Mouse (Mus musculus) adrenal gland, adult 18-20 months (tissue): ENCODE data around the gene Serpinb1a. TPM values are rescaled to one million over a fixed set of nuclear protein-coding genes. Genes with fewer than 3 reads are reported as not detected.

Experiments used
- DNase-seq, 2 experiments: peaks; one replicate each; pipeline ENCODE4 v3.0.0; 2021 to 2022; ENCODE audit warnings: low spot score in 2 of 2
- total RNA-seq, 2 experiments: library from RNA; stranded (reverse); gene quantifications; 1 replicate in 1 of 2; 2 replicates in 1 of 2; pipeline ENCODE4 v1.2.3; 2021

Gene Serpinb1a
- total RNA-seq, 2 experiments from 2014 or later, result 4.3 to 134 TPM

DNA sequence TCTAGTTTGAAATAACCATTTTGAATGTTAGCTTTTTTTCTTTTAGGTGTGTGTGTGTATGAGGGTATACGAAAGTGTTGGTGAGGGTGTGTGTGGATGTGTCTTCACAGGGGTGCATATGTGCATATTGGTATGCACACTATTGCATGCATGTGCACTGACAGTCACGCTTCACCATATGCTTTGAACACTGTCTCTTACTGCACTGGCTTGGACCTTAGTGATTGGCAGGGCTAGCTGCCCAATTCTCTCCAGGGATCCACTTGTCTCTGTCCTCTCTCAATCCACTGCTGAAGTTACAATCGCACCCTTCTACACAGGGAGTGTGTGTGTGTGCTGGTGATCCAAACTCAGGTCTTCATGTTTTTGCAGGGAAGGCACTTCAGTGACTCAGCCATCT lies 9.6 kb downstream of the Serpinb1a start:
- no peak for DNase-seq

DNA sequence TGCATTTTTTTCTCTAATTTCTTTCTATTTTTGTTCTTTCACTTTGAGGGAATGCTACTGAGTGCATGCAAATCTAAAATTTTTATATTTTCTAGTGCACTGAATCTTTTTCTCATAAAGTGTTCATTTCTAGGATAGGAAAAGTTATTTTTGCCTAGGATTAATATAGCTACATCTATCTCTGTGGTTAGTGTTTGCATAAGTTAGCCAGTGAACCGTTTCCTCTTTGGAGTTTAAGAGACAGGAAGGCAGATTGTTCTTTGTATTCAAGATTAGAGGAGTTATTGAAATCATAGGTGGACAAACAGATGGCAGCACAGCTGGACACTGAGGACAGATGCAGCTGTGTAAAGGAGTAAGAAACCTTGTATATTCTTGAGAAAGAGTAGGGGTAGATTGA lies 11.7 kb downstream of the Serpinb1a start:
- no peak for DNase-seq

DNA sequence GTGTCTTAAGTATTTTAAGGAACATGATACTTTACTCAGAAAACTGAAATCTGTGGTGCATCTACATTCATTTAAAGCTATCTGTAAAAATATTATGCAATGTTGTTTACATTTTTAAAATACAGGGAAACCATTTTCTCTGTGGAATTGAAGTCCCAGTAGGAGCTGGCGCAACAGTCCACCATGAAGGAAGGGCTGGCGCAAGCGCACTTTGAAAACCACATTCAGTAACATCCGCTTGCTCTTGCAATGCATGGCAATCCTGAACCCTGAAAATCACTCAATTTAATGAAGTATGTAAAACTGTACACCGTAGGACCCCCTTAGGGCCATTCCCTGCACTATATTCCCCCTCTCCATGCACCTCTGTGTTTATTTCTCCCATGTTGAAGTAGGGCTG lies 16.5 kb downstream of the Serpinb1a start:
- no peak for DNase-seq

DNA sequence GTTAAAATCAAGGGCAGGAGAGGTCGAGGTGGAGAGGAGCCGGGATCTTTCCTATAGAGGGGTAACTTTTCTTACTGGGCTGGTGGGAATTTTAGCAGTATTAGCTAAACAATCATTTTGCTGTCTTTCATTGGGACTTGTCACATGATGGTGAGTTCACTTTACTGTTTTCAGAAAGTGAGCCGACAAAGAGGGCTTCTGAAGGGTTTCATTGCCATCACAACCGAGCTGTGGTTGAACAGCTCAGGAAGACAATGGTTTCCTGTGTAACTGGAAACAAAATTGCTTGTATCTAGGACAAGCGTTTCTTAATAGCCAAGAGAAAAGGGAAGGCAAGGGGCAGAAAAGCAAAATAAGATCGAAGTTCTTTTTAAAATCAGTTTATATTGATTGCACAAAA lies 17.7 kb downstream of the Serpinb1a start:
- no peak for DNase-seq

DNA sequence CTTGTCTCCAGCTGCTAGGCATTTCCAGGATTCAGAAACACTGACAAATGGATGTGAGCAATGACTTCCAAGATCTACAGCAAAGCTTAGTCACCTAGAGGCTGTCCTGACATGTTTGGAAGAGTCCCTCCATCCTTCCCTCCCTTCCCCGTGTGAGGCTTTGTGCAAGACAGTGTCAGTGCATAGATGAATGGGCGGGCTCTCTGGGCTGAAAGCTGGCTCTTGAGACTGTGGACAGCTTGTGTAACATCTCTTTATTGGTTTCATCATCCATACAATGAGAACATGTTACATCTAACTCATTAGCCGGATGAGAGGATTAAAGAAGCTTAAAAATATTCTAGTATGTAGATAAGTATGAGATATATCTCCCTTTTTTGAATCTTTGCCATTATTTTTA lies 18.2 kb downstream of the Serpinb1a start:
- no peak for DNase-seq

DNA sequence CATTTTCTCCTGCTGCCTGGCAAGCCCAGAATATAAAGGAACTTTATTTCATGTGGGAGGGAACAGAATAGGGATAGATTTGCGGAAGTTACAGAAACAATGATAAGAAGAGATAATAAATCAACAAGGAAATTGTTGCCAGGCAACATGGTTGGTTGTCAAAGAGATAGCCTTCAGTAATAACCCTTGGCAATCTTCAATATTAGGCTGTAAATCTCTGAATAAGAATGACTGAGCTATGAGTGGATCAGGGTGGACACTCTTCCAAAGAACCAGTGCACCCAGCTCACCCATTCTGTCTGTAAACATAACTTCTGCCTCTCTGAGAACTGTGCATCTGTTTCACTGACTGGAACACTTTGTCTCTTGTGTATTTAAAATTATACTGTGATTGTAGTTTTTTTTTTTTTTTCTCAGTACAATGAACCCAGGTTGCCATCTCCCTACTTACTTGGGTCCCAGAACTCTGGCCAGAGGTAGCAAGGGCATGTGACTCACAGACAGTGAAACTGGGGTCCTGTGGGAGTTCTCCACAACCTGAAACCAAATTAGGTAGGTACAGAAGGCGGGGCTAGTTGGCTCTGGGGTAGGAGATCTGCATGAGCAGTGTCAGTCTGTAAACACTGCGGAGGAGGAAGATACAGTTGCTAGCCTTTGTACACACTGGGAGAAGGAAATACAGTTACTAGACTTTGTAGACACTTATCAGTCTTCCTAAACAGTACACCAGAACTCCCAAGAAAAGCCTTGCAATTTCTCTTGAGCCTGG lies 19.3 kb downstream of the Serpinb1a start:
- DNase-seq, result no peak

DNA sequence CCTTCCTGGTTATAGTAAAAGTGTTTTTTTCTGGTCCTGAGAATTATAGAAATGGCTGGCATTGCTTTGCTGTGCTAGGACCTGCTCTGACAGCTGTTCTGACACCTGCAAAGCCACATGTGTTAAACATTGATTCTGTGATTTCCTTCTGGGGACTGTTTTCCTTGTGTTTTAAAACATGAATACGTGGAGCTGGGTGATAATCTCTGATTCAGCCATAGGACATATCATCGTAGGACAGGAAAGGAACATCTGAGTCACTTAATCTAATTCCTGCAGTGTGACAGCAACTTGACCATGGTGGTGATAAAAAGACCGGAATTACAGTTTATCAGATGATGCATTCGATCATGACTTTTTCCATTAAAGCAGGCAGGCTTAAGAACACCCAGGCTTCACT lies 22.1 kb downstream of the Serpinb1a start:
- no peak for DNase-seq

DNA sequence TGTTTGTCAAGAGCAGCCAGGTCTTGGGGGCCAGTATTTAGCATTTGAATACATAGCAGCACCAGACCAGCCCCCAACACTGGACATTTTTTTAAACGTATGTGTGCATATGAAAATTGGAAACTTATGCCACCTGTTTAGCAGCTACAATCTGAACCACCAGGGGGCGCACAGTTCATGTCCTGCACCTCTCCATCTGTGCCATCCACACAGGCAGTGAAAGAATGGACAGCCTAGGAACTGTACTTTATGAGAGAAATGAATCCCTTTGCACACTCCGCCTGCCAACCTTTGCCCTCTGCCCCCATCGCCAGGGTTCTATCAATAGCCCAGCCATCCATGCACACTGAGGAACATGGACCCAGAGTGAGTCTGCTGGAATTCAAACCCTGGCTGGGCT lies 23.0 kb downstream of the Serpinb1a start:
- peak; percentile 67 to 71 for DNase-seq

DNA sequence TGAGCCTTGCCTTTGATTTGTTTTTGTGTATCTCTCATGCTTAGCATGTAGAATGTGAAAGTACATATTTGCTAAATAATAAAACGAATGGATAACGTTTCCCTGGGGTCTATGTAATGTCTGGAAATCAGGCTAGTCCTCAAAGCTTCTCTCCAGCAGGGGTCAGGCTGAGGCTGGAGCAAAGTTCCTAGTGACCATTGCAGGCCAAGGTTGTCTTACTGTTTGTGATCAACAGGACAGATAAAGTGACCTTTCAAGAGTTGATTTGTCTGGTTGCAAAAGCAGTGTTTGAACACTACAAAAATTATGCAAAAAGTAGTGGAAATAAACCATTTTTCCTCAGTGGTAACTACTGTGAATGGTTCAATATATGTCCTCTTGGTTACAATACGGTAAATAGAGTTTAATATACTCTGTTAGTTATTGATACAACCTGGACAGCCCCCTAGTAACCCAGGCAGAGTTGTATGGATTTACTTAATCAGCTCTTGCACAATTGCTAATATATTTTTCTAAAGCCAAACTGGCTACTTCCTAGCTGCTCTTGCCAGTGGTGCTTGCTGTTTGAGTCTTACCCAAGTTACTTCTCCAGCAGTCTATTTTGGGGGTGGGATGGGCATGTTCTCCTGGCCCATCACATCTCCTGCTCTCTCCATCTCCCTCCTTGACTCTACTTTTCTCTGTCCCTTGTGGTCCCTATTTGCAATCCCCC lies 23.7 kb downstream of the Serpinb1a start:
- no peak for DNase-seq

DNA sequence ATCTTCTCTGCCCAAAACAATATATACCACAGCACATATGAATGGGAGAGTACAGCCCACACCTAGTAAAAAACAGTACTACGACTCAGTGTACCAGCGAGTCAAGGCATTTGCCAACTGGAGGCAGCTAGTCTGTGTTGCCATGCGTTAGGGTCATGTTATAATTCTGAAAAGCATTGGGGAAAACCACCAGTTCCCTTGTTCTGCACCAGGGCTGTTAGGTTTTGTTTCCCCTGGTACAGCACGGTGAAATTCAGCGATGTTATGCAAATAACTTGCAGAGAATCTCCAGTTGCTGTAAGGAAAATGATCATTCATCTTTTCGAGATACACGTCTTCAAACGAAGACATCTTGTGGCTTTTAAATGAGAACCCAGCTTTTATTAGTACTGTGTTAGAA lies 25.4 kb downstream of the Serpinb1a start:
- no peak for DNase-seq

DNA sequence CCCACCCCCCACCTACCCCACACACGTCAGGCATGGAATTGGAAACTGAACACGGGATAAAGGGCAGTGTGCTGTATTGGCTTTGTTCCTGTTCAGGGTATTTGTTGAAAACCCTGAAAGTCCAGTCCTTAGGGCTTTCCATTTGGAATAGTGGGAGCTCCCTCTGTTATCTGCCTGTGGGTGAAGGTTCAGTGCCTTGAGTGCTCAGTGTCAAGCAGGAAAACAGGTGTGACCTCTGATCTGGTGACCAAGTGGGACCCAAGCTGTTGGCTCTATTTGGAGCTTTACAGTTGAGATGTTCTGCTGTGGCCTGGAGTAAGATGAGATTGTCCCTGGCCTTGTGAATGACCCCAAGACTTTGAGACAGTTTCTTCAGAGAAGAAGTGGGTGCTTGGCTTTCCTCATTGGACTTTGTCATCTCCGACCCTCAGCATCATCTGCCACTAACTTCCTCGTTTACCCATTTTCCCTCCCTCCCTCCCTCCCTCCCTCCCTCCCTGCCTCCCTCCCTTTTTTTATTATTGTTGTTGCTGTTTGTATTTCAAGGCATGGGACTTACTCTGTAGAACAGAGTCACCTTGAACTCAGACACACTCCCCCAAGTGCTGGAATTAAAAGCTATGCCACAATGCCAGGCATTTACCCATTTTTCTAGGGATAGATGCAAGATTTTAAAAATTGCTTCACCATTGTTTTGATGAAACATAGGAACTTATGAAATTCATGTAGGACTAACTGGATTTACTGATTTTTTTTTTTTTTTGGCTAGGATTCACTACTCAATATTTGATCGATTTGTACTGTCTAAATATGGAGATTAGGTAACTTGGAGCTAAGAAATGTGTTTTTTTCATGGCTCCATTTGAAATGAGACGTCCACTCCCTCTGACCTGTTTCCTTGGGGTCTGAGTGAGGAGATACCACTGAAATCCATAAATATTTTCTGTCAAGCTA lies 26.3 kb downstream of the Serpinb1a start:
- no peak for DNase-seq

DNA sequence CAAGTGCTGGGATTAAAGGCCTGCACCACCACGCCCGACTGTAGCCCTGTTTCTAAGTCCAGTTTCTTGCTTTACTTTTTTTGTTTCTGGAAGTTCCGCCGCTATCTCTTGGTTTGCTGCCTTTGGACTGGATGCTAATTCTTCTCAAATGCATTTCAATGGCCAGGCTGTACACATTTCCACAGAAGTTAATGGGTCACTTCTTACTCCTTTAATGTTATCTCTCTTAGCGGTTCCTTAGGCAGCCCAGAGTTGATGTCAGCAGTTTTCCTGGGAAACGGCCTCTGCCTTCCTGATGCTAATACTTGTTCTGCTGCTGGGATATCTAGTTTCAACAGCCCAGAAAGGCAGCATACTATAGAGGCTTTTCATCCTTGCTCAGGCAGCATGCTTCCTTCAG lies 27.9 kb downstream of the Serpinb1a start:
- no peak for DNase-seq

DNA sequence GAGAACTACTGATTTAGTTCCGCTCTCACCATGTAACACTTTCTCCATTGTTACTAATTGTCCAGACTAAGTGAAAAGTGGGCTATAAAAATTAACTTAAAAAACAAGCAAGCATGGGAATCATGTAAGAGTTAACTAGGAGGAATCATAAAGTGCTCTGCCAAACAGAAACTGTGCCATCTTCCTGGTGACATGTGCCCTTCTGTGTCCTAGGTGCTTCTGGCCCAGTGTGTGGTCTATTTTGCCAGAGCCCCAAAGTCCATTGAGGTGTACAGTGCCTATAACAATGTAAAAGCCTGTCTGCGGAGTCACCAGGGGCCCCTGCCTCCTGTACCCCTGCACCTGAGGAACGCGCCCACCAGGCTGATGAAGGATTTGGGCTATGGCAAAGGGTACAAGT lies 29.3 kb downstream of the Serpinb1a start:
- no peak for DNase-seq

DNA sequence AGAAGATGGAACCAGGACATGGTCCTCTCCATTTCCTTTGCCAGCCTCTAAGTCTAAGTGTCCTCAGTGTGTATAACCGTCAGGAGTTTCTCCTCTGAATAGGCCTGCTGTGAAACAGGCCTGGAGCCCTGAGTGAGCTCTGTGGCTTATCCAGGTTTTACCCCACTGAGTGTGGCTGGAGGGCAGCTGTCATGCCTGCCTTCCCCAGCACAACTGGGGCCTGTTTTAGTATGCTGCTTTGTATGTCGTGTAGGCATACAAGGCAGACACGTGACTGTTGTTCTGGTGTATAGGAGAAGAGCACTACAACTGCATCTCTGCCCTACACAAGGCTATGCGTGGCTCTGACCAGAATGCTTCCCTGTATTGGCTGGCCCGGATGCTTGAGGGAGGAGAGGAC lies 31.1 kb downstream of the Serpinb1a start:
- no peak for DNase-seq

DNA sequence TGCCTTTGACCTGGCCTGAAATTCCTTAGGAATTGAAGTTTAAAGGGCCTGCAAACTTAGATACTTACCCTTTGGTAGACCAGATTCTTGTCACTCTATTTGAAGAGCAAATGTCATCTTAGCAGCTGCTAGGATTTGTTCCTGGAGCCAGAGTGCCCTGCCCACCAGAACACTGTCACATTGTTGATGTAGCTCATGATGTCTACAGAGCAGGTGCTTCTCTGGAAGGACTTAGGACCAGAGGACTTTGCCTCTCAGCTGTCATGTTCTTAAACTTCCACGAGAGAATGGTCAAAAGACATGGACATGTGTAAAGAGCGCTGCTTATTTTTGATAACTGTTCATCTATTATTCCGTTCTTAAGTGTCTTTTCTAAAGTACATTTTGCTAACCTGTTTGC lies 31.7 kb downstream of the Serpinb1a start:
- DNase-seq, result no peak

DNA sequence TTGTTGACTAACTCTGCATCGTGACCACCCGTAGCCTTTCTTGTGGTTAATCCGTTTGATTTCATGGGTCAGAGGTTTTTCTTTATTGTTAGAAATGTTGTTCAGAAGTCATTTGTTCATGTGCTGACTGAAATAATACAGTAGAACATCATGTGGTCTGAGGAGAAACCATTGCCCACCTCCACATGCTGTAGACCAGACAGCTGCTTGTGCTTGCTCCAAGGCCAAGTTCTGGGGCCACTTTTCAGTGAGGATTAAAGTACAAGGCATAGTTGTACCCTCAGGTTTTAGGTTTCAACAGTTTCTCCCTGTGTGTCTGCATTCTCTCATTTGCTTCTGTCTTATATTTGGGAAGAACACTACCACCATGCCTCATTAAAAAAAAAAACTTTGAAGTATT lies 43.4 kb downstream of the Serpinb1a start:
- DNase-seq, result no peak

DNA sequence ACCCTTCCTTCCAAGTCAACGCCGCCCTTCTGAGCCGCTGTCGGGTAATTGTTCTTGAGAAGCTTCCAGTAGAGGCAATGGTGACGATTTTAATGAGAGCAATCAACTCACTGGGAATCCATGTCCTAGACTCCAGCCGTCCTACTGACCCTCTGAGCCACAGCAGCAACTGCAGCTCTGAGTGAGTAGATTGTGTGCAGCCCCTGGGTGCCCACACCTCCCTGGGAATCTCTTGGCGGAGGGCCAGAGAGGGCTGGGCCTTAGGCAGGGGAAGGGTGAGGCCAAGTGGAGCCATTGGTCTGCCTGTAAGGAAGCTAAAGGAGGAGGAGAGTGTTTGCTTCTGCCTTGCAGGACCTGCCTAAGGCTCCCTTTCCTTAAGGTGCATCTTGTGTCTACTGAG lies 44.2 kb downstream of the Serpinb1a start:
- DNase-seq, result no peak

DNA sequence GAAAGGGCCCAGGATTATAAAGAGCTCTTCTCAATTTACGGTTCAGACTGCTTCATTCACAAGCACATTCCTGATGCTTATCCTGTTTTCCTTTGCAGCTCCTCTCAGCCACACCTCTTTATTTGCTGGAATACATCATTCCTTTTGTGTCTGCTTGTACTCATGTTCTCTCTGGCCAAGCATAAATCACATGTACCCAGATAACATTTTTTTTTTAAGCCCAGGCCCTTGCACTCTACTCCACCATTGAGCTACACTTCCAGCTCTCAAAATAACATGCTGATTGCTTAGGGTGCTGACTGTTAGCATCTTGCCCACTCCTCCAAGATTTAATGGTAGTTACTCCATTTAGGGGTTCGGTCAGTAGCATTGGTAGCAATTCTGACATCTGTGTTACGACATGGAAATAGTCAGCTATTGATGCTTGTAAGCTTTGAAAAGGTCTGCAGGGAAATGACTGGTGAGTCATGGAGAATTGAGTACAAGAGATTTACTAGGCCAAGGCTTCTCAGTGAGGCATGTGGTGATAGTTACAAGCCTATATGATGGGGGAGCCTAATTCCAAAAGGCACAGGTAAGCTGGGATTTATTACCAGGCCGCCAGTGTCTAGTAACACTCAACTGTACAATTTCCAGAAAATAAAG lies 47.2 kb downstream of the Serpinb1a start:
- DNase-seq, result peak in 1 of 2 experiments; percentile 30

DNA sequence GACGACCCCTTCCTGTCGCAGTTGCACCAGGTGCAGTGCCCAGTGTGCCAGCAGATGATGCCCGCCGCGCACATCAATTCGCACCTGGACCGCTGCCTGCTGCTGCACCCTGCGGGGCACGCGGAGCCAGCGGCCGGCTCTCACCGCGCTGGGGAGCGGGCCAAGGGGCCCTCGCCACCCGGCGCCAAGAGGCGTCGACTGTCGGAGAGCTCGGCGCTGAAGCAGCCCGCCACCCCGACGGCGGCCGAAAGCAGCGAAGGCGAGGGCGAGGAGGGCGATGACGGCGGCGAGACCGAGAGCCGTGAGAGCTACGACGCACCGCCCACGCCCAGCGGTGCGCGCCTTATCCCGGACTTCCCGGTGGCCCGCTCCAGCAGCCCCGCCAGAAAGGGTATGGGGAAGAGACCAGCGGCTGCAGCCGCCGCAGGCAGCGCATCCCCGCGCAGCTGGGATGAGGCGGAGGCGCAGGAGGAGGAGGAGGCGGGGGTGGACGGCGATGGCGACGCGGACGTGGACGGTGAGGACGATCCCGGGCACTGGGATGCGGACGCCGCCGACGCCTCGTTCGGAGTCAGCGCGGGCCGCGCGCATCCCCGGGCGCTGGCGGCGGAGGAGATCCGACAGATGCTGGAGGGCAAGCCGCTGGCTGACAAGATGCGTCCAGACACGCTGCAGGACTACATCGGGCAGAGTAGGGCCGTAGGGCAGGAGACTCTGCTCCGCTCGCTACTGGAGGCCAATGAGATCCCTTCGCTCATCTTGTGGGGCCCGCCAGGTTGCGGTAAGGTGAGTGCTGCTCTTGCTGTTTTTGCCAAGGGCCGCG lies 48.5 kb downstream of the Serpinb1a start, which contains the start of gene D930007J09Rik:
Gene D930007J09Rik, minus strand, starts transcription at position 591 of the 823 bp plus-strand sequence.
- peak; percentile 57 to 60 for DNase-seq

DNA sequence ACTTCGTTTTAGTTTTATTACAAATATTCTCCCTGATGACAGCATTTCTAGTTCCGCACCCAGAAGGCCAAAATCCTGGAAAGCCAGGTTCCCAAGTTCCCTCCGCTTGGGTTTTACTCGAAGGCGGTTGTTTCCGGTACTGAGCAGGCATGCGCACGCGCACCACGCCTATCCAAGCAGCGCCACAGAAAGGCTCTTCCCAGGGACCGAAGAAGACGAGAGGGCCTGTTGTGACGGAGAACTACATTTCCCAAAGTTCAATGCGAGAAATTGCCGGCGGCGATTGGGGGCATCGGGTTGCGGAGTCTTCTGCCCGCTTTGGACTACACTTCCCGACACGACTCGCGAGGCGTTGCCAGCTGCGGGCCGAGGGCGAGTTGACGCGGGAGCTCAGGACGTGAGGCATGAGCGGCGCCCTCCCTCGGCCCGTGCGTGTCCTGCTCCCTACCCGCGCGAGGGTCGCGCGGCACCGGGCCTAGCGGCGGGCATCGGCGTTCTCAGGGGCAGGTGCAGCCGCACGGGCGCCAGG lies 49.2 kb downstream of the Serpinb1a start, which contains the start of gene Wrnip1:
Gene Wrnip1, plus strand, starts transcription at position 346 of the 529 bp plus-strand sequence.
- DNase-seq, result peak; percentile 86 to 88
